Mouse (Mus musculus) Patski (cell line): Measurements from ENCODE around the gene Gnpnat1. TPM values are rescaled to one million over a fixed set of nuclear protein-coding genes. Genes with fewer than 3 reads are reported as not detected.

Experiments used
- ATAC-seq: fragments of 100-300 bp; one replicate; pipeline ENCODE4 v1.8.0; 2021
- CTCF ChIA-PET: fragments of 350-600 bp; sonication (Branson Sonifier 250); formaldehyde crosslinking; loops from one replicate; lab custom pipeline; 2022; ENCODE audit warnings: inconsistent platforms; lab: Charles Lee
- POLR2A ChIA-PET: fragments of 350-600 bp; sonication (Branson Sonifier 250); formaldehyde crosslinking; loops from one replicate; lab custom pipeline; 2022; ENCODE audit warnings: antibody characterized with exemption, inconsistent platforms; lab: Charles Lee
- DNase-seq: peaks from one replicate; pipeline ENCODE4 v3.0.0-alpha.2; 2011; ENCODE audit warnings: low read depth, low spot score
- H3K27me3 ChIP-seq: fragments of 371-371 bp; one replicate; pipeline ENCODE4 v1.5.1; 2021
- CTCF ChIP-seq: fragments of 100-300 bp; IDR thresholded peaks from one replicate; pipeline ENCODE4 v1.5.1; 2021
- in situ Hi-C: fragments of 300-500 bp; cut with MboI; formaldehyde crosslinking; loops from 3 replicates; pipeline ENCODE4 v1.11.1; 2018; ENCODE audit warnings: low pct_unique_long_range_greater_than_20kb, mixed read lengths
- polyA plus RNA-seq: library from polyadenylated mRNA; unstranded; gene quantifications from one replicate; pipeline ENCODE4 v1.2.3, GENCODE M21; 2021

Gene Gnpnat1
- polyA plus RNA-seq, 1 experiment from 2014 or later, result 101 TPM

DNA sequence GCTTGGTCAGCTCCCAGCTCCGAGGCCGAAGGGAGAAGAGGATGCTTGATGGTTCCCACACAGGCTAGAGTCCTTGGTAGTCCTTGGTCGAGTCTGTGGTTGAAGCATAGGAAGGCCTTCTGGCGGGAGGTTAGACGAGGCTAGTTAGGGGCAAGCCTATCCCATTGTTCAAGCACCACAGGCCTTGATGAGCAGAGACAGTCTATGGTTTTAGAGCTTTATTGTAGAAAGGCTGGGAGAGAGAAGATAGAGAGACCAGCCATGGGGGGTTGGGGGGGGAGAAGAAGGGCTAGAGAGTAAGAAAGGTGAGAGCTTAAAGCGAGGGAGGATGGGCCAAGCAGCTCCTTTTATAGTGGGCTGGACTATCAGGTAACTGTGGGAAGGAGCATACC is 39.5 kb downstream of the Gnpnat1 start:
- in situ Hi-C loops, result no loop called here
- ChIA-PET POLR2A (interaction anchor here (0.6 kb wide), 1 partner anchor 8 kb away, joined by 5 read pairs; no protein-coding TSS in a partner anchor), CTCF (interaction anchor here (1.3 to 1.4 kb wide), 2 partner anchors 9 to 14 kb away, joined by 3 read pairs; no protein-coding TSS in a partner anchor)
- no peak for DNase-seq
- H3K27me3 ChIP-seq, result no peaks in the 10 kb centered on the region
- no peak for ATAC-seq
- no peak for TF ChIP-seq CTCF

DNA sequence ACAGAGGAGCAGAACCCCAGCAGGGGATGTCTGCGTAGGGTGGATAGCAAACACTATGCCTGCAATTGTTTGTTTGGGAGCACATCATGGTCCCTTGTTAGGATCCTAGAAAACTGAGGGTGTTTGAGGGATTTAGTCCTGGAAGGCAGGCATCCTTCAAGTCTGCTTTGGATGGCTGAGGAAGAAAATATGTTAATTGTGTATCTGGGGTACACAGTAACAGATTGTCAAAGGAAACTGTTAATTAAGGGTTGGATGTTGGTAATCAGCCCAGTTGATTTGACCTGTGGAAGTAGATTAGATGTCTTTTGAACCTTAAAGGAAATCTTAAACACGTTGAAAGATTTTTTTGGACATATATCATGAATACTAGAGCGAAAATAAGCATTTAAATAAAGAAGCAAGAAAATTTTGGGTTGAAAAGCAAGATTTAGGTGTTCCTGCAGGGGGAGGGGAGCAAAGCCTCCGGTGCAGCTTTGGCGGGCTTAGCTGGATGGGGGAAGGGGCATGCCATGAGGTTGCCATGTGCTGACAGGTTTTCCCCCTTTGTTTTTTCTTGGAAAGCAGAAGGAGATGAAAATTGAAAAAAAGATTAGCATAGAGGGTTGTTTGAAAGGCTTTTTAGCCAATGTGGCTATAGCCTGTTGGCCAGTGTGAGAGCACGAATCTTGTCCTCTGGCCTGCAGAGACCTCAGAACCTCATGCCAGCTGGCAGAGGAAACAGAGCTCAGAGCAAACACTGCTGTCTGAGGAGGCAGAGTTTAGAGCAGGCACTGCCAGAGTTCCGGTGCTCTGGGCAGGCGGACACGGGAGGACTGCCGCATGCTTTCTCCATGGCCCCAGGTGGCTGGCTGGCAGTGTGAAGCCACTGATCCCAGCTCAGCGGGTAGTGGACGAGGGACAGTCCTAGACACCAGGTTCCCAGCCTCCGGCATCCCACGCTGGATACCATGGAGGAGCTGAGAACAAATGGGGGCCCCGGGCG is 40.2 kb downstream of the Gnpnat1 start:
- POLR2A ChIA-PET, result interaction anchor here (0.6 kb wide), 1 partner anchor 7 kb away, joined by 5 read pairs; no protein-coding TSS in a partner anchor
- DNase-seq (no peak), ATAC-seq (no peak)
- TF ChIP-seq CTCF, result no peak
- H3K27me3 ChIP-seq, result no peaks in the 10 kb centered on the region
- in situ Hi-C loops, result no loop called here
- CTCF ChIA-PET, result no interaction called here

DNA sequence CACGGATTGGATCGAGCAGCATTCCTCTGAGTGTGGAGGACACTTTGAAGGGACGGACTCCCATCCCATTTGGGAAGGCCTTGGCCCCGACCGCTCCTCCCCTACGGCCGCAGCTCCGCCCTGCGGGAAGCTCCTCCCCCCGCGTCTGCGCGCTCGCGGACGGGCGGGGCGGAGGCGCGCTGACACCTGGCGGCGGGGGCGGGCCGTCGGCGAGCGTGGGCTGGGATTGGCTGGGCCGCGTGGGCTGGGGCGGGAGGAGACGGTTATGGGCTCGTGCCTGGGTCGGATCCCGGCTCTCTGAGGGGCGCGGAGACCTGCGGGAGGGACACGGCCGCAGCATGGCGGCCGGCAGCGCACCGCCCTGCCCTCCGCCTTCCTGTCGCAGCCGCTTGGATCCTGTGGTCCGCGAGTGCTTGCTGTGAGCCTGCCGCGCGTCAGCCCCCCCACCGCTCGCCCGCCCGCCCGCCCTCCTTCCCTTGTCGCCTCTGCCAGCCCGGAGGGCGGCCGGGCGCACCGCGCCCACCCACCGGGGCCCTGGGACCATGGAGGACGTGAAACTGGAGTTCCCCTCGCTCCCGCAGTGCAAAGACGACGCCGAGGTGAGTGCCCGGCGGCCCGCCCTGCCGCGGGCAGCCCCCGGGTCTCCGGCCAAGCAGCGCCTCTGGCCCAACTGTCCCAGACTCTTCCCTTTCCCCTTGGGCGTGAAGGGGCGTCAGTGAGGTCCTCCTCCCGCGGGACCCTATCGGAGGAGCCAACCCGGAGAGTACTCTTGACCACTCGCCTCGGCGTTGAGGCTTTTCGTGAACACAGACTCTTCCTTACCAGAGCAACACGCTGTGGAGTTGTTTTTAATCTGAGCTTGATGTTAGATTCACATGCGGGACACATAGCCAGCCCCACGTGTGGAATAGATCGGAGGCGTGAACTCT is 53.5 kb downstream of the Gnpnat1 start, which contains the start of gene Styx:
TSS of gene Styx (plus strand) at position 163 of the 929 bp plus-strand sequence.
- POLR2A ChIA-PET, result no interaction called here
- peak; percentile 96 for ATAC-seq

DNA sequence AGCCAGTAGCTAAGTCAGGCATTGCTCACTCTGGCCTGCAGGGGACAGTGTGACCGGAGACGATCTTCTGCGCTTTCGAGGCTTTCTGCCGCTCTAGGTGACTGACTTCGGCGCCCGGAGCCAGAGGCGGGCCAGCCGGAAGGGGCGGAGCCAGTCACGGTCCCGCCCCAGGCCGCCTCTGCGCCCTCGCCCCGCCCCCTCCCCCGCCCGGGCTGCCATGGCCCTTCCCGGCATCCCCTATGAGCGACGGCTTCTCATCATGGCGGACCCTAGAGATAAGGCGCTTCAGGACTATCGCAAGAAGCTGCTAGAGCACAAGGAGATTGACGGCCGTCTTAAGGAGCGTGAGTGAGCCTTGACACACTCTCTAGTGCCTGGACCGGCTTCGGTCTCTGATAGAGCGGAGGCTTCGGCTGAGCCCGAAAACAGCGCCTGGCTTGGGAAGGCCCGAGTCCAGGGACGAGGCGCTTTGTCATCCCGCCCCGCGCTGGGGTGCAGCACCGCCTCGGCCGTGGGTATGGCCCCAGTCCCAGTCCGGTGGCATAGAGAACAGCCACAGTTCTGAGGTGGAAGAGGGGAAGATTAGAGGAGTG is 75.0 kb downstream of the Gnpnat1 start, which contains the start of gene Psmc6:
TSS of gene Psmc6 (plus strand) at position 200 of the 593 bp plus-strand sequence.
- no peaks in the 10 kb centered on the region for H3K27me3 ChIP-seq
- in situ Hi-C loops, result no loop called here
- peak; percentile 97 for TF ChIP-seq CTCF
- DNase-seq (peak; percentile 59), ATAC-seq (peak; percentile 74)
- ChIA-PET CTCF (interaction anchor here (1.2 to 1.8 kb wide), 9 partner anchors 10 to 328 kb away, joined by 3 to 14 read pairs (median 5); partner anchors contain the start of genes Ero1l and Styx), POLR2A (interaction anchor here (1.9 kb wide), 1 partner anchor 11 kb away, joined by 5 read pairs; the partner anchor contains the start of gene Ero1l)

More for the DNA sequence above, 53.5 kb downstream of the Gnpnat1 start, which contains the start of gene Styx:
- in situ Hi-C loops, result no loop called here
- no peaks in the 10 kb centered on the region for H3K27me3 ChIP-seq
- CTCF ChIA-PET, result interaction anchor here (2.1 kb wide), 1 partner anchor 22 kb away, joined by 6 read pairs; the partner anchor contains the start of gene Psmc6
- no peak for TF ChIP-seq CTCF
- peak; percentile 46 for DNase-seq

DNA sequence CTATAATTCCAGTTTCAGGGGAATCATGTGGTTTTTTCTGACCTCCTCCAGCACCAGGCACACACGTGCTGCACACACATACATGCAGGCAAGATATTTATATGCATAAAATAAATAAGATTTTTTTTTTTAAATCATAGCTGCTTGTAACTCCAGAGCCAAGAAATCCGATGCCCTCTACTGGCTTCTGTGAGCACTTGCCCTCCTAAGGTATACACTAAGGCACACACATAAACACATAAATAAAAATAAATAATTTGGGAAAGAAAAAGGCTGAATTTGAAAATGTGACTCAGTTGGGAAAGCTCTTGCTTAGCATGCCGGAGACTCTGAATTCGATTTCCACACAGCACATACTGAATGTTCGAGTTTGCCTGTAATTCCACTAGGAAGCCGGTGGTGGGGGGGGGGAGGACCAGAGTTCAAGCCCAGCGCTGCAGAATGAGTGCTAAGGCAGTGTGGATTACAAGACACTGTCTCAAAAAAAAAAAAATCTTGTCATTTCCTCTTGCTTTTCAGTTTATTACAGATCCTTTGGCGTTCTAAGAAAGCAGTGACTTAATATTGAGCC is 75.6 kb downstream of the Gnpnat1 start:
- ChIA-PET CTCF (interaction anchor here (1.1 to 1.8 kb wide), 9 partner anchors 9 to 328 kb away, joined by 3 to 14 read pairs (median 5); partner anchors contain the start of genes Ero1l and Styx), POLR2A (interaction anchor here (1.9 kb wide), 1 partner anchor 10 kb away, joined by 5 read pairs; the partner anchor contains the start of gene Ero1l)
- no peak for TF ChIP-seq CTCF
- DNase-seq (no peak), ATAC-seq (no peak)
- in situ Hi-C loops, result no loop called here
- H3K27me3 ChIP-seq, result no peaks in the 10 kb centered on the region

DNA sequence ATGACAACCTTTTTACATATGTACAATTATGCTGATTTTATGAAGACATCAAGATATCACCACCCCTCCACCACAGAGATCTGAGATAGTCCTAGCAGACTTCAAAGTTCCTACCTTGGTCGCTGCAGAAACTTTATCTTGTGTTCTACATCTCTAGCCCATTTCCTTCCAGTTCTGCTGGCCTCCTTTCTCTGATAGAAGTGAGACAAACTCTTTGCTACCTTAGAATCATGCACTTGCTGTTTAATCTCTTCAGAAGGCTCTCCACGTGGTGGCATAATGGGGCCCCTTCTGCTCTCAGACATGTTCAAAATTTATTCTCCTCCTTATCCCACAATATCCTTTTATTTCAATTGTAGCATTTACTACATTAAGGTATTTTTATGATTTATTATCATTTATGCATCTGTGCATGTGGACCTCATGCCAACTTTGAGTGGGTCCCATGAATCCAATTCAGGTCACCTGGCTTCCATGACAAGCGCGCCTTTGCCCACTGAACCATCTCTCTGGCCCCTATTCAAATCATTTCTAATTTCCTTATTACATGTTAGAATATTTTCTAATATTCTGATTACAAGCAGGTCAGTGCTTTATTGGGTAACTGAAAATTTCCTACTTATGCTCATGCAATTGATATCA is 76.5 kb downstream of the Gnpnat1 start:
- in situ Hi-C loops, result no loop called here
- ATAC-seq (no peak), DNase-seq (no peak)
- ChIA-PET POLR2A (no interaction called here), CTCF (interaction anchor here (1.1 to 1.8 kb wide), 7 partner anchors 8 to 107 kb away, joined by 3 to 14 read pairs (median 6); partner anchors contain the start of genes Ero1l and Styx)
- H3K27me3 ChIP-seq, result no peaks in the 10 kb centered on the region
- TF ChIP-seq CTCF, result no peak

Other genes starting within 250 kb of the Gnpnat1 start
- gene Gpr137c, start 185.2 kb downstream of the Gnpnat1 start, polyA plus RNA-seq, result 3.1 TPM
- gene Txndc16, start 184.6 kb downstream of the Gnpnat1 start, polyA plus RNA-seq, result 19.2 TPM
- 74.1 TPM for gene Ero1l, start 86.1 kb downstream of the Gnpnat1 start, polyA plus RNA-seq
- 175 TPM for gene Psmc6, start 75.1 kb downstream of the Gnpnat1 start, polyA plus RNA-seq
- 18.6 TPM for gene Styx, start 53.8 kb downstream of the Gnpnat1 start, polyA plus RNA-seq
- gene Fermt2, start 125.2 kb upstream of the Gnpnat1 start, polyA plus RNA-seq, result 144 TPM